Mouse (Mus musculus) heart, postnatal 0 days (tissue): Measurements from ENCODE around the gene Lamb3.

ENCODE experiments used
- CTCF ChIP-seq: IDR thresholded peaks from 2 replicates; pipeline ENCODE4 v1.5.1; 2016; ENCODE audit warnings: antibody characterized with exemption, control low read depth, low read depth
- EP300 ChIP-seq: IDR thresholded peaks from 2 replicates; pipeline ENCODE4 v1.6.1; 2016; ENCODE audit warnings: antibody characterized with exemption, low read depth

GRCm38 (mm10) chr1:193336122-193337017 lies 128.9 kb downstream of the Lamb3 start:
- TF ChIP-seq CTCF = no peak
- TF ChIP-seq EP300 = peak; percentile 78
